Mouse (Mus musculus) heart, adult 18-20 months (tissue): ENCODE measurements around the gene Cad. TPM values are rescaled to one million over a fixed set of nuclear protein-coding genes. Genes with fewer than 3 reads are reported as not detected.

ENCODE experiments used
- DNase-seq, 2 experiments: peaks; one replicate each; pipeline ENCODE4 v3.0.0; 2021 to 2022; ENCODE audit warnings: mixed read lengths in 1 of 2
- total RNA-seq, 2 experiments: library from RNA; stranded (reverse); gene quantifications; 2 replicates each; pipeline ENCODE4 v1.2.3; 2021

Cad gene
- total RNA-seq, 2 experiments from 2014 or later, result 12.9 to 15.3 TPM

GRCm38 (mm10) chr5:31071059-31071458 is 16.5 kb downstream of the Cad start:
- DNase-seq, result no peak

- DNase-seq, result no peak
Measured at GRCm38 (mm10) chr5:31071821-31072220, 17.2 kb downstream of the Cad start.

GRCm38 (mm10) chr5:31073176-31073575 is 18.6 kb downstream of the Cad start:
- DNase-seq, result peak in 1 of 2 experiments; percentile 53

- DNase-seq, result no peak
Measured at GRCm38 (mm10) chr5:31076346-31076745, 21.8 kb downstream of the Cad start.

GRCm38 (mm10) chr5:31080059-31080794 is 25.6 kb downstream of the Cad start:
- peak; percentile 26 to 37 for DNase-seq

GRCm38 (mm10) chr5:31080795-31081164 is 26.2 kb downstream of the Cad start:
- DNase-seq, result no peak

GRCm38 (mm10) chr5:31081386-31081785 is 26.8 kb downstream of the Cad start:
- DNase-seq, result peak in 1 of 2 experiments; percentile 55

- peak; percentile 73 to 82 for DNase-seq
Measured at GRCm38 (mm10) chr5:31082355-31082754, 27.8 kb downstream of the Cad start.

GRCm38 (mm10) chr5:31082935-31083625 is 28.5 kb downstream of the Cad start:
- peak; percentile 58 to 73 for DNase-seq

- no peak for DNase-seq
Measured at GRCm38 (mm10) chr5:31083949-31084348, 29.4 kb downstream of the Cad start.

GRCm38 (mm10) chr5:31086606-31087005 is 32.0 kb downstream of the Cad start:
- DNase-seq, result no peak

GRCm38 (mm10) chr5:31087131-31087530 is 32.6 kb downstream of the Cad start:
- DNase-seq, result no peak

- no peak for DNase-seq
Measured at GRCm38 (mm10) chr5:31092231-31092975, 37.8 kb downstream of the Cad start.

GRCm38 (mm10) chr5:31093151-31094041 is 38.8 kb downstream of the Cad start:
- peak; percentile 52 to 56 for DNase-seq

GRCm38 (mm10) chr5:31094100-31094798 is 39.7 kb downstream of the Cad start:
- peak in 1 of 2 experiments; percentile 25 for DNase-seq

GRCm38 (mm10) chr5:31094799-31095691 is 40.5 kb downstream of the Cad start:
- peak; percentile 76 to 83 for DNase-seq

- DNase-seq, result no peak
Measured at GRCm38 (mm10) chr5:31095711-31096480, 41.3 kb downstream of the Cad start.

- no peak for DNase-seq
Measured at GRCm38 (mm10) chr5:31105814-31106335, 51.3 kb downstream of the Cad start, which contains the start of gene Dnajc5g. TSS of gene Dnajc5g (plus strand) at chr5:31106285.

GRCm38 (mm10) chr5:31108000-31108490 is 53.5 kb downstream of the Cad start, which contains the start of gene Slc30a3:
TSS of gene Slc30a3 (minus strand) at chr5:31108237.
- DNase-seq, result no peak
